Mouse (Mus musculus): ENCODE results near the gene Zfp595. TPM values are rescaled to one million over a fixed set of nuclear protein-coding genes. Genes with fewer than 3 reads are reported as not detected.

Gene Zfp595
- polyA plus RNA-seq (2012; rRNA removed; ENCODE audit: low replicate concordance): 0.09 and 0.11 TPM in 2 replicates

GRCm38 (mm10) chr13:67332019-67332724, at the start of gene Zfp595:
Gene Zfp595 (minus strand): TSS chr13:67332570.

DNA sequence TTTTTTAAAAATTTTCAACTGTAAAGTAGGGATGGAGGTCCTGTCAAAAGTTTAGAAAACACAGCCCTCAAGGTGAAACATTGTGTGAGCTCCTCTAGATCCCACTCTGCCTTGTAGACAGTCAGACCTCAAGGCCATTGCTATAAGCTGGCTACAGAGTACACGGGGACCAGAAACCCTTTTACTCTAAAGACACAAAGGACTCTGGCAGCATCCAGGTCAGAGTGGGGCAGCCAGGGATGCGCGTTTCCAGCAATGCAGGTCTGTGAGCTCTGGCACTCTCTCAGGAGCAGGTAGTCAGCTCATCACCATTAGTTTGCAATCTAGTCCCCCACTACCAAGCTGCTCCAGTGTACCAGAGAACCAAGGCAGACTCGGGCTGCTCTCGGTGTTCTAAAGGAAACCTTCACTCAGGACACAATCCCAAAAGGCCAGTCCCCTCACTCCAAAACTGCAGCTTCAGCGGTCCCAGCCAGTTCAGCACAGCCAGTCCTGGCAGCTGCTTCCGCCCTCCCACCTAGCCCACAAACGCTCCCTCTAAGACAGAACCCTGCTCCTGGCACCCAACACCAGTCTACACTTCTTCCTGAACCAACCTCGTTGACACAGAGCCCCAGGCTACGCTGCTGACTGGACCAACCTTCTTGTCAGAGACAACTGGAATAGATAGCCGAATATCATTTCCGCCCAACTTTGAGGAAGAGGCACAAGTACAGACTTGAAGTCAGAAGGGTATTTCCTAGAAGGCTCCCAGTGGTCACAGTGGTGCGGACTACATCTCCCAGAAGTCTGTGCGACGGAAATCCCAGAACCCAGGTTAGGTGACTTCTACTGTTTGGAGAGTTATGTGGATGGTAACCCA, 42.9 kb upstream of the Zfp595 start, which contains the start of the genes Gm28041 and Zfp456:
Gene Gm28041 (minus strand): TSS at position 684 of the 862 bp plus-strand sequence.
Gene Zfp456 (minus strand): TSS at position 761 of the 862 bp plus-strand sequence.

GRCm38 (mm10) chr13:67360131-67360744, 27.9 kb upstream of the Zfp595 start, which contains the start of the genes Gm28044 and Zfp953:
Gene Gm28044 (minus strand): TSS chr13:67360536.
Gene Zfp953 (minus strand): TSS chr13:67360605.

GRCm38 (mm10) chr13:67305822-67306672, 26.3 kb downstream of the Zfp595 start, which contains the start of gene Zfp457:
Gene Zfp457 (minus strand): TSS chr13:67306485.

DNA sequence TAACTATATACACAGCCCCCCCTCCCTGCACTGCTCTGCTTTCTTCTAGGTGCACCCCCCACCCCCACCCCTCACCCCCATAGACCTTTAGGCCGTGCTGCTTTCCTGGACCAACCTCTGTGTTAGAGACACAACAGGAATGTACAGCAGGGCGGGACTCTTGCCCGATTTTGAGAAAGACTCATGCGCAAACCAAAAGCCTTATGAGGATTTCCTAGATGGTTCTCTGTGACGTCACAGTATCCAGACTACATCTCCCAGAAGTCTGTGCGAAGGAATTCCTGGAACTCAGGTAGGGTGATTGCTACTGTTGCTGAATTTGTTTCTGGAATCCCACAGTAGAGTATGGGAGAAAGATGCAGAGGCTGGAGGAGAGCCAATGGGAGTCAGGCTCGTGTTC, 54.1 kb downstream of the Zfp595 start, which contains the start of gene Zfp458:
Gene Zfp458 (minus strand): TSS at position 153 of the 400 bp plus-strand sequence.

Other genes with a start within 250 kb of the Zfp595 start
- gene Zfp708, start 234.6 kb downstream of the Zfp595 start, polyA plus RNA-seq (2012; rRNA removed; ENCODE audit: low replicate concordance): not detected in 2 replicates
- gene Gm28557, start 224.0 kb downstream of the Zfp595 start, polyA plus RNA-seq (2012; rRNA removed; ENCODE audit: low replicate concordance): 0.91 and 0.95 TPM in 2 replicates
- not detected in 2 replicates for gene Rslcan18, start 216.3 kb downstream of the Zfp595 start, polyA plus RNA-seq (2012; rRNA removed; ENCODE audit: low replicate concordance)
- gene Zfp759, start 210.9 kb downstream of the Zfp595 start, polyA plus RNA-seq (2012; rRNA removed; ENCODE audit: low replicate concordance): 0.02 TPM in 1 of 2 replicates, not detected in the other
- gene Rsl1, start 159.4 kb downstream of the Zfp595 start, polyA plus RNA-seq (2012; rRNA removed; ENCODE audit: low replicate concordance): 0.53 TPM in 1 of 2 replicates, not detected in the other
- 0.06 TPM in 1 of 2 replicates, not detected in the other for gene Zfp455, start 138.1 kb downstream of the Zfp595 start, polyA plus RNA-seq (2012; rRNA removed; ENCODE audit: low replicate concordance)
- gene Zfp458, start 54.1 kb downstream of the Zfp595 start, polyA plus RNA-seq (2012; rRNA removed; ENCODE audit: low replicate concordance): 0.05 and 0.07 TPM in 2 replicates
- 0.42 and 0.62 TPM in 2 replicates for gene Zfp457, start 26.1 kb downstream of the Zfp595 start, polyA plus RNA-seq (2012; rRNA removed; ENCODE audit: low replicate concordance)
- not detected in 2 replicates for gene Gm28044, start 28.0 kb upstream of the Zfp595 start, polyA plus RNA-seq (2012; rRNA removed; ENCODE audit: low replicate concordance)
- 0.02 TPM in 2 replicates for gene Zfp953, start 28.0 kb upstream of the Zfp595 start, polyA plus RNA-seq (2012; rRNA removed; ENCODE audit: low replicate concordance)
- gene Gm28041, start 43.2 kb upstream of the Zfp595 start, polyA plus RNA-seq (2012; rRNA removed; ENCODE audit: low replicate concordance): not detected in 2 replicates
- gene Zfp456, start 43.2 kb upstream of the Zfp595 start, polyA plus RNA-seq (2012; rRNA removed; ENCODE audit: low replicate concordance): 0.02 TPM in 1 of 2 replicates, not detected in the other
- not detected in 2 replicates for gene Zfp429, start 67.2 kb upstream of the Zfp595 start, polyA plus RNA-seq (2012; rRNA removed; ENCODE audit: low replicate concordance)
- 0.23 and 0.24 TPM in 2 replicates for gene Zfp459, start 88.8 kb upstream of the Zfp595 start, polyA plus RNA-seq (2012; rRNA removed; ENCODE audit: low replicate concordance)
- gene Zfp874a, start 119.1 kb upstream of the Zfp595 start, polyA plus RNA-seq (2012; rRNA removed; ENCODE audit: low replicate concordance): 0.05 TPM in 1 of 2 replicates, not detected in the other
- gene Zfp874b, start 151.7 kb upstream of the Zfp595 start, polyA plus RNA-seq (2012; rRNA removed; ENCODE audit: low replicate concordance): 0.22 TPM in 1 of 2 replicates, not detected in the other
- 0.16 TPM in 1 of 2 replicates, not detected in the other for gene Zfp58, start 168.0 kb upstream of the Zfp595 start, polyA plus RNA-seq (2012; rRNA removed; ENCODE audit: low replicate concordance)
- gene Gm26965, start 193.6 kb upstream of the Zfp595 start, polyA plus RNA-seq (2012; rRNA removed; ENCODE audit: low replicate concordance): not detected in 2 replicates
- 2.9 and 6.7 TPM in 2 replicates for gene Zfp87, start 193.6 kb upstream of the Zfp595 start, polyA plus RNA-seq (2012; rRNA removed; ENCODE audit: low replicate concordance)
- 0.06 and 0.75 TPM in 2 replicates for gene Zfp748, start 221.3 kb upstream of the Zfp595 start, polyA plus RNA-seq (2012; rRNA removed; ENCODE audit: low replicate concordance)

Measured in duodenum, adult 2 months (tissue).